Mouse (Mus musculus) brain, adult 10 weeks (tissue): ENCODE data around the gene Olfr1015. TPM values are rescaled to one million over a fixed set of nuclear protein-coding genes. Genes with fewer than 3 reads are reported as not detected.

Experiments used
- polyA plus RNA-seq: library from polyadenylated mRNA; stranded (reverse); fragments of 350-450 nt; fragmentation: Illumina TruSeq; extraction: RNeasy Lipid Tissue Mini Kit (QIAGEN cat#74804); gene quantifications from one replicate; pipeline ENCODE4 v1.2.3, GENCODE M21; 2015; ENCODE audit warnings: low read depth, low replicate concordance

Gene Olfr1015
- not detected for polyA plus RNA-seq

GRCm38 (mm10) chr2:85781717-85782116, at the start of gene Olfr1015:
TSS of gene Olfr1015 (plus strand) at chr2:85782017.

GRCm38 (mm10) chr2:85762666-85763065, 19.2 kb upstream of the Olfr1015 start, which contains the start of gene Olfr1012:
TSS of gene Olfr1012 (minus strand) at chr2:85762766.

GRCm38 (mm10) chr2:85766798-85767197, 15.0 kb upstream of the Olfr1015 start, which contains the start of gene Olfr1013:
TSS of gene Olfr1013 (plus strand) at chr2:85767098.

GRCm38 (mm10) chr2:85772413-85772812, 9.4 kb upstream of the Olfr1015 start, which contains the start of gene Olfr1014:
TSS of gene Olfr1014 (plus strand) at chr2:85772713.

GRCm38 (mm10) chr2:85802444-85802843, 20.6 kb downstream of the Olfr1015 start, which contains the start of gene Olfr1016:
TSS of gene Olfr1016 (minus strand) at chr2:85802544.

GRCm38 (mm10) chr2:85818179-85818578, 36.4 kb downstream of the Olfr1015 start, which contains the start of gene Olfr1018:
TSS of gene Olfr1018 (plus strand) at chr2:85818479.

Other genes with a start within 250 kb of the Olfr1015 start
- not detected for gene Olfr996, start 202.8 kb upstream of the Olfr1015 start, polyA plus RNA-seq
- gene Olfr998, start 193.1 kb upstream of the Olfr1015 start, polyA plus RNA-seq = not detected
- not detected for gene Olfr1000, start 170.1 kb upstream of the Olfr1015 start, polyA plus RNA-seq
- not detected for gene Olfr1002, start 131.3 kb upstream of the Olfr1015 start, polyA plus RNA-seq
- not detected for gene Olfr154, start 117.6 kb upstream of the Olfr1015 start, polyA plus RNA-seq
- not detected for gene Olfr1006, start 103.2 kb upstream of the Olfr1015 start, polyA plus RNA-seq
- gene Olfr1008, start 92.6 kb upstream of the Olfr1015 start, polyA plus RNA-seq = not detected
- not detected for gene Olfr1009, start 66.6 kb upstream of the Olfr1015 start, polyA plus RNA-seq
- not detected for gene Olfr1012, start 19.3 kb upstream of the Olfr1015 start, polyA plus RNA-seq
- gene Olfr1013, start 14.9 kb upstream of the Olfr1015 start, polyA plus RNA-seq = not detected
- not detected for gene Olfr1014, start 9.3 kb upstream of the Olfr1015 start, polyA plus RNA-seq
- not detected for gene Olfr1016, start 20.5 kb downstream of the Olfr1015 start, polyA plus RNA-seq
- not detected for gene Olfr1018, start 36.5 kb downstream of the Olfr1015 start, polyA plus RNA-seq
- not detected for gene Olfr1019, start 63.5 kb downstream of the Olfr1015 start, polyA plus RNA-seq
- not detected for gene Olfr1020, start 65.0 kb downstream of the Olfr1015 start, polyA plus RNA-seq
- gene Olfr1022, start 86.6 kb downstream of the Olfr1015 start, polyA plus RNA-seq = not detected
- not detected for gene Olfr1023, start 103.6 kb downstream of the Olfr1015 start, polyA plus RNA-seq
- gene Olfr1024, start 123.0 kb downstream of the Olfr1015 start, polyA plus RNA-seq = not detected
- not detected for gene Olfr1025-ps1, start 133.2 kb downstream of the Olfr1015 start, polyA plus RNA-seq
- not detected for gene Olfr1026, start 139.5 kb downstream of the Olfr1015 start, polyA plus RNA-seq
- not detected for gene Olfr1028, start 168.4 kb downstream of the Olfr1015 start, polyA plus RNA-seq
- not detected for gene Olfr1029, start 191.9 kb downstream of the Olfr1015 start, polyA plus RNA-seq
- gene Olfr1030, start 197.3 kb downstream of the Olfr1015 start, polyA plus RNA-seq = not detected
- not detected for gene Olfr1031, start 208.3 kb downstream of the Olfr1015 start, polyA plus RNA-seq
- gene Olfr1032, start 223.5 kb downstream of the Olfr1015 start, polyA plus RNA-seq = not detected
- 0.13 TPM for gene Olfr1033, start 238.6 kb downstream of the Olfr1015 start, polyA plus RNA-seq